Mouse (Mus musculus) B cell, adult 2 months (primary cell): ENCODE measurements at regions not wholly inside any gene's neighbourhood (a gene's known extent, or its start where the extent isn't known, plus 50 kb on each side); places are given as distances from the start of the nearest gene placed in this dataset.

Source experiments
- DNase-seq, 2 experiments: peaks; one replicate each; pipeline ENCODE4 v3.0.0; 2022

GRCm38 (mm10) chr1:105116231-105116630, 240.3 kb downstream of the Rnf152 start:
- no peak for DNase-seq

GRCm38 (mm10) chr1:105115391-105115790, 241.1 kb downstream of the Rnf152 start:
- DNase-seq: no peak

GRCm38 (mm10) chr1:105114835-105115234, 241.7 kb downstream of the Rnf152 start:
- DNase-seq: no peak

- DNase-seq: no peak
Observed at GRCm38 (mm10) chr1:105112762-105113525, 243.6 kb downstream of the Rnf152 start.

GRCm38 (mm10) chr1:105111236-105111635, 245.3 kb downstream of the Rnf152 start:
- no peak for DNase-seq

GRCm38 (mm10) chr1:105110581-105111210, 245.8 kb downstream of the Rnf152 start:
- no peak for DNase-seq

GRCm38 (mm10) chr1:105107836-105108235, 248.7 kb downstream of the Rnf152 start:
- no peak for DNase-seq

GRCm38 (mm10) chr1:105107257-105107656, 249.3 kb downstream of the Rnf152 start:
- DNase-seq: no peak

- DNase-seq: no peak
Observed at GRCm38 (mm10) chr1:105105211-105105610, 251.3 kb downstream of the Rnf152 start.

- DNase-seq: no peak
Observed at GRCm38 (mm10) chr1:105095091-105095490, 261.4 kb downstream of the Rnf152 start.

GRCm38 (mm10) chr1:105094500-105094899, 262.0 kb downstream of the Rnf152 start:
- DNase-seq: no peak

GRCm38 (mm10) chr1:105093875-105094274, 262.6 kb downstream of the Rnf152 start:
- no peak for DNase-seq

- no peak for DNase-seq
Observed at GRCm38 (mm10) chr1:105093012-105093411, 263.5 kb downstream of the Rnf152 start.

GRCm38 (mm10) chr1:105092309-105092904, 264.1 kb downstream of the Rnf152 start:
- no peak for DNase-seq

- DNase-seq: no peak
Observed at GRCm38 (mm10) chr1:105088765-105089520, 267.6 kb downstream of the Rnf152 start.

- DNase-seq: no peak
Observed at GRCm38 (mm10) chr1:105087623-105088022, 268.9 kb downstream of the Rnf152 start.

GRCm38 (mm10) chr1:105084556-105084955, 272.0 kb downstream of the Rnf152 start:
- no peak for DNase-seq

GRCm38 (mm10) chr1:105083551-105084103, 272.9 kb downstream of the Rnf152 start:
- DNase-seq: no peak

- no peak for DNase-seq
Observed at GRCm38 (mm10) chr1:105082823-105083550, 273.5 kb downstream of the Rnf152 start.

GRCm38 (mm10) chr1:105081942-105082341, 274.6 kb downstream of the Rnf152 start:
- DNase-seq: no peak

GRCm38 (mm10) chr1:105079437-105079836, 277.1 kb downstream of the Rnf152 start:
- DNase-seq: no peak

GRCm38 (mm10) chr1:105075728-105076127, 280.8 kb downstream of the Rnf152 start:
- DNase-seq: no peak
